Mouse (Mus musculus): ENCODE measurements around the gene Pdcl. TPM values are rescaled to one million over a fixed set of nuclear protein-coding genes. Genes with fewer than 3 reads are reported as not detected.

Pdcl gene
- polyA plus RNA-seq, 1 experiment, result 0.05 TPM

- no peak overlapping the region for H3K4me3 ChIP-seq (replicated peaks)
- no peaks in the 10 kb centered on the region for H3K36me3 ChIP-seq (ENCODE audit: control insufficient read depth)
- TF ChIP-seq TAL1 (IDR thresholded peaks at IDR 0.05; ENCODE audit: low read length) (no peak), GATA1 (IDR thresholded peaks at IDR 0.05; ENCODE audit: low read length) (no peak)
- H3K9me3 ChIP-seq (ENCODE audit: control insufficient read depth, low read length), result no peaks in the 10 kb centered on the region
- no peaks in the 10 kb centered on the region for H3K27me3 ChIP-seq (ENCODE audit: control insufficient read depth)
- H3K4me1 ChIP-seq (ENCODE audit: control insufficient read depth), result no peaks in the 10 kb centered on the region
Observed at GRCm38 (mm10) chr2:37338497-37339187, 20.5 kb downstream of the Pdcl start.

- H3K9me3 ChIP-seq (ENCODE audit: control insufficient read depth, low read length), result no peaks in the 10 kb centered on the region
- H3K4me3 ChIP-seq (replicated peaks), result no peak overlapping the region
- H3K27me3 ChIP-seq (ENCODE audit: control insufficient read depth), result no peaks in the 10 kb centered on the region
- H3K36me3 ChIP-seq (ENCODE audit: control insufficient read depth), result no peaks in the 10 kb centered on the region
- no peaks in the 10 kb centered on the region for H3K4me1 ChIP-seq (ENCODE audit: control insufficient read depth)
- TF ChIP-seq GATA1 (IDR thresholded peaks at IDR 0.05; ENCODE audit: low read length) (no peak), TAL1 (IDR thresholded peaks at IDR 0.05; ENCODE audit: low read length) (no peak)
Observed at GRCm38 (mm10) chr2:37333321-37333720, 25.8 kb downstream of the Pdcl start.

GRCm38 (mm10) chr2:37326215-37326614, 32.9 kb downstream of the Pdcl start, which contains the start of gene Olfr368:
Gene Olfr368 (plus strand): TSS chr2:37326515.
- no peak within 1 kb of the TSS for H3K4me3 ChIP-seq (replicated peaks)
- H3K36me3 ChIP-seq (ENCODE audit: control insufficient read depth), result no peaks in the 10 kb centered on the region
- H3K4me1 ChIP-seq (ENCODE audit: control insufficient read depth), result no peaks in the 10 kb centered on the region
- no peaks in the 10 kb centered on the region for H3K27me3 ChIP-seq (ENCODE audit: control insufficient read depth)
- no peak for TF ChIP-seq TAL1 (IDR thresholded peaks at IDR 0.05; ENCODE audit: low read length)
- no peak for TF ChIP-seq GATA1 (IDR thresholded peaks at IDR 0.05; ENCODE audit: low read length)
- no peaks in the 10 kb centered on the region for H3K9me3 ChIP-seq (ENCODE audit: control insufficient read depth, low read length)

Other genes starting within 250 kb of the Pdcl start
- gene Olfr362, start 241.4 kb downstream of the Pdcl start, polyA plus RNA-seq (2012), result not detected in 2 replicates
- gene Olfr364-ps1, start 220.0 kb downstream of the Pdcl start, polyA plus RNA-seq (2012), result not detected in 2 replicates
- gene Olfr365, start 171.1 kb downstream of the Pdcl start, polyA plus RNA-seq (2012), result not detected in 2 replicates
- not detected in 2 replicates for gene Olfr366, start 147.8 kb downstream of the Pdcl start, polyA plus RNA-seq (2012)
- gene Olfr368, start 32.8 kb downstream of the Pdcl start, polyA plus RNA-seq (2012), result not detected in 2 replicates
- 0.03 and 0.07 TPM in 2 replicates for gene Rc3h2, start 63.6 kb upstream of the Pdcl start, polyA plus RNA-seq (2012)
- gene Zbtb26, start 83.8 kb upstream of the Pdcl start, polyA plus RNA-seq (2012), result 0.03 TPM in 1 of 2 replicates, not detected in the other
- gene Zbtb6, start 83.8 kb upstream of the Pdcl start, polyA plus RNA-seq (2012), result 0.01 and 0.04 TPM in 2 replicates
- 0.07 and 0.09 TPM in 2 replicates for gene Rabgap1, start 83.9 kb upstream of the Pdcl start, polyA plus RNA-seq (2012)
- not detected in 2 replicates for gene Gpr21, start 157.0 kb upstream of the Pdcl start, polyA plus RNA-seq (2012)

Measured in erythroblast, embryonic 14.5 days (primary cell).